Mouse (Mus musculus): ENCODE data around the gene Pars2.

Gene Pars2

GRCm38 (mm10) chr4:106643483-106644217 is 7.2 kb upstream of the Pars2 start:
- no peak for DNase-seq

- no peak for DNase-seq
These were observed 6.7 kb upstream of the Pars2 start for GRCm38 (mm10) chr4:106644218-106644610.

GRCm38 (mm10) chr4:106645797-106646196 is 5.1 kb upstream of the Pars2 start:
- no peak for DNase-seq

- no peak for DNase-seq
These were observed 3.7 kb upstream of the Pars2 start for GRCm38 (mm10) chr4:106647137-106647536.

- DNase-seq, result no peak
These were observed 1.7 kb downstream of the Pars2 start for GRCm38 (mm10) chr4:106652546-106652945.

GRCm38 (mm10) chr4:106653051-106653450 is 2.2 kb downstream of the Pars2 start:
- no peak for DNase-seq

GRCm38 (mm10) chr4:106655681-106656080 is 4.8 kb downstream of the Pars2 start:
- no peak for DNase-seq

- DNase-seq, result no peak
These were observed 13.1 kb downstream of the Pars2 start for GRCm38 (mm10) chr4:106663956-106664470.

GRCm38 (mm10) chr4:106664697-106665096 is 13.8 kb downstream of the Pars2 start:
- no peak for DNase-seq

GRCm38 (mm10) chr4:106665269-106665668 is 14.4 kb downstream of the Pars2 start:
- DNase-seq, result no peak

GRCm38 (mm10) chr4:106665673-106666072 is 14.8 kb downstream of the Pars2 start:
- no peak for DNase-seq

- no peak for DNase-seq
These were observed 15.7 kb downstream of the Pars2 start for GRCm38 (mm10) chr4:106666546-106666945.

GRCm38 (mm10) chr4:106676749-106677148 is 25.9 kb downstream of the Pars2 start:
- no peak for DNase-seq

GRCm38 (mm10) chr4:106678442-106679118 is 27.7 kb downstream of the Pars2 start, which contains the start of gene Ttc4:
Gene Ttc4, minus strand, starts transcription at chr4:106678944.
- DNase-seq, result peak; percentile 84

GRCm38 (mm10) chr4:106679152-106679551 is 28.3 kb downstream of the Pars2 start:
- no peak for DNase-seq

GRCm38 (mm10) chr4:106680955-106681354 is 30.1 kb downstream of the Pars2 start:
- no peak for DNase-seq

- DNase-seq, result no peak
These were observed 37.9 kb downstream of the Pars2 start for GRCm38 (mm10) chr4:106688636-106689296.

GRCm38 (mm10) chr4:106693841-106694430 is 43.1 kb downstream of the Pars2 start:
- no peak for DNase-seq

- peak; percentile 44 for DNase-seq
These were observed 49.1 kb downstream of the Pars2 start for GRCm38 (mm10) chr4:106699989-106700388.

GRCm38 (mm10) chr4:106700798-106701197 is 49.9 kb downstream of the Pars2 start:
- no peak for DNase-seq

- no peak for DNase-seq
These were observed 53.1 kb downstream of the Pars2 start for GRCm38 (mm10) chr4:106703956-106704355.

- DNase-seq, result peak; percentile 76
These were observed 53.5 kb downstream of the Pars2 start for GRCm38 (mm10) chr4:106704416-106704815.
